Mouse (Mus musculus) forebrain, postnatal 0 days (tissue): ENCODE measurements around the gene Pigg. TPM values are rescaled to one million over a fixed set of nuclear protein-coding genes. Genes with fewer than 3 reads are reported as not detected.

Experiments
- ATAC-seq: fragments of 200-750 bp; cut with Nextera tagmentation; 2 replicates; pipeline ENCODE4 v1.8.0; 2017; ENCODE audit warnings: mild to moderate bottlenecking, moderate library complexity
- DNase-seq: peaks from one replicate; pipeline ENCODE4 v3.0.0-alpha.2; 2015
- H3K27ac ChIP-seq: fragments of 300-500 bp; sonication (generic); 2 replicates; pipeline ENCODE4 v1.5.1; 2014; ENCODE audit warnings: low read depth, mild to moderate bottlenecking, antibody characterized with exemption, low read length, moderate library complexity, mixed read lengths
- H3K27me3 ChIP-seq: fragments of 300-500 bp; sonication (generic); 2 replicates; pipeline ENCODE4 v1.6.1; 2014; ENCODE audit warnings: mild to moderate bottlenecking, low read length, mixed read lengths; ENCODE audit not compliant: insufficient read depth
- H3K36me3 ChIP-seq: fragments of 300-500 bp; sonication (generic); 2 replicates; pipeline ENCODE4 v1.6.1; 2014; ENCODE audit warnings: mild to moderate bottlenecking, moderate library complexity; ENCODE audit not compliant: insufficient read depth
- H3K4me1 ChIP-seq: fragments of 300-500 bp; sonication (generic); 2 replicates; pipeline ENCODE4 v1.6.1; 2014; ENCODE audit warnings: antibody characterized with exemption; ENCODE audit not compliant: insufficient read depth
- H3K4me2 ChIP-seq: fragments of 300-500 bp; sonication (generic); 2 replicates; pipeline ENCODE4 v1.6.1; 2014; ENCODE audit warnings: low read depth, mild to moderate bottlenecking, moderate library complexity
- H3K4me3 ChIP-seq: fragments of 300-500 bp; sonication (generic); 2 replicates; pipeline ENCODE4 v1.5.1; 2014; ENCODE audit warnings: low read depth, low read length, mixed read lengths
- H3K9ac ChIP-seq: fragments of 300-500 bp; sonication (generic); 2 replicates; pipeline ENCODE4 v1.6.1; 2014; ENCODE audit warnings: mild to moderate bottlenecking
- H3K9me3 ChIP-seq: fragments of 300-500 bp; sonication (generic); 2 replicates; pipeline ENCODE4 v1.6.1; 2016; ENCODE audit warnings: low read length
- CTCF ChIP-seq: sonication (generic); IDR thresholded peaks from 2 replicates; pipeline ENCODE4 v1.5.1; 2016; ENCODE audit warnings: antibody characterized with exemption, control low read depth, low read depth
- WGBS: fragments of 180-500 bp; shearing (Covaris S2); extraction: QIAGEN DNeasy Blood & Tissue Kit; methylation state at CpG from one replicate; pipeline ENCODE4 v1.1.7; 2014; 5-methylcytosine and 5-hydroxymethylcytosine counted together
- polyA plus RNA-seq: library from polyadenylated mRNA; unstranded; fragments of >200 nt; fragmentation: Nextera tagmentation; extraction: Ambion mirVana; gene quantifications from 2 replicates; pipeline ENCODE4 v1.2.1, GENCODE M21; 2015
- total RNA-seq: library from RNA; depleted of rRNA; stranded (reverse); fragments of >200 nt; gene quantifications from 2 replicates; pipeline ENCODE4 v1.2.3, GENCODE M21; 2014

Gene Pigg
- total and polyA plus RNA-seq, 2 experiments from 2014 or later: 2.2 to 6.6 TPM

GRCm38 (mm10) chr5:108357862-108358261, 45.5 kb downstream of the Pigg start:
- Histone ChIP-seq H3K9ac (no peak overlapping the region), H3K4me3 (no peak overlapping the region), H3K9me3 (no peaks in the 10 kb centered on the region), H3K27ac (no peak overlapping the region), H3K4me2 (no peak overlapping the region), H3K4me1 (no peaks in the 10 kb centered on the region), H3K36me3 (no peaks in the 10 kb centered on the region), H3K27me3 (no peaks in the 10 kb centered on the region)
- ATAC-seq (no peak), DNase-seq (no peak)
- 88% methylated on average over 1 of the region's 1 CpGs for WGBS
- no peak for TF ChIP-seq CTCF

GRCm38 (mm10) chr5:108359491-108359890, 47.1 kb downstream of the Pigg start:
- H3K4me3 ChIP-seq: no peak overlapping the region
- no peak overlapping the region for H3K4me2 ChIP-seq
- H3K36me3 ChIP-seq: no peaks in the 10 kb centered on the region
- TF ChIP-seq CTCF: no peak
- peaks cover 5% of the 10 kb centered on the region for H3K27me3 ChIP-seq
- H3K9ac ChIP-seq: no peak overlapping the region
- DNase-seq: no peak
- H3K4me1 ChIP-seq: no peaks in the 10 kb centered on the region
- no peak for ATAC-seq
- H3K27ac ChIP-seq: no peak overlapping the region
- WGBS: 83% methylated on average over 9 of the region's 9 CpGs
- H3K9me3 ChIP-seq: no peaks in the 10 kb centered on the region

- Histone ChIP-seq H3K9me3 (no peaks in the 10 kb centered on the region), H3K27ac (no peak overlapping the region), H3K27me3 (peaks cover 12% of the 10 kb centered on the region), H3K9ac (no peak overlapping the region), H3K4me3 (no peak overlapping the region), H3K36me3 (no peaks in the 10 kb centered on the region), H3K4me1 (no peaks in the 10 kb centered on the region), H3K4me2 (no peak overlapping the region)
- TF ChIP-seq CTCF: no peak
- 92% methylated on average over 4 of the region's 4 CpGs for WGBS
- DNase-seq (no peak), ATAC-seq (no peak)
Observed at GRCm38 (mm10) chr5:108360211-108360610, 47.8 kb downstream of the Pigg start.

GRCm38 (mm10) chr5:108362330-108362729, 49.9 kb downstream of the Pigg start:
- no peak overlapping the region for H3K4me2 ChIP-seq
- ATAC-seq (peak; percentile 48), DNase-seq (peak; percentile 26)
- H3K9me3 ChIP-seq: no peaks in the 10 kb centered on the region
- peaks cover 6% of the 10 kb centered on the region; the same call in 1 of the 2 replicates for H3K4me1 ChIP-seq
- H3K9ac ChIP-seq: no peak overlapping the region
- no peak overlapping the region for H3K4me3 ChIP-seq
- no peaks in the 10 kb centered on the region for H3K36me3 ChIP-seq
- H3K27me3 ChIP-seq: peaks cover 23% of the 10 kb centered on the region
- TF ChIP-seq CTCF: peak; percentile 43; the same call in 1 of the 2 replicates
- 29% methylated on average over 3 of the region's 3 CpGs for WGBS
- H3K27ac ChIP-seq: no peak overlapping the region

- H3K9me3 ChIP-seq: no peaks in the 10 kb centered on the region
- peak overlapping the region; percentile 71 for H3K4me3 ChIP-seq
- DNase-seq (no peak), ATAC-seq (peak; percentile 10; the same call in 1 of the 2 replicates)
- H3K4me1 ChIP-seq: peaks cover 10% of the 10 kb centered on the region; the same call in 1 of the 2 replicates
- no peaks in the 10 kb centered on the region for H3K36me3 ChIP-seq
- WGBS: 3% methylated on average over 59 of the region's 60 CpGs
- peak overlapping the region; percentile 62; the same call in 1 of the 2 replicates for H3K27ac ChIP-seq
- H3K9ac ChIP-seq: peak overlapping the region; percentile 80
- H3K4me2 ChIP-seq: peak overlapping the region; percentile 91
- peaks cover 46% of the 10 kb centered on the region for H3K27me3 ChIP-seq
- no peak for TF ChIP-seq CTCF
Observed at GRCm38 (mm10) chr5:108366328-108366983, 54.0 kb downstream of the Pigg start.

- H3K4me1 ChIP-seq: peaks cover 10% of the 10 kb centered on the region; the same call in 1 of the 2 replicates
- peaks cover 54% of the 10 kb centered on the region for H3K27me3 ChIP-seq
- H3K9me3 ChIP-seq: no peaks in the 10 kb centered on the region
- peak overlapping the region; percentile 80 for H3K9ac ChIP-seq
- H3K4me2 ChIP-seq: peak overlapping the region; percentile 91
- H3K36me3 ChIP-seq: no peaks in the 10 kb centered on the region
- under 1% methylated on average over 80 of the region's 100 CpGs for WGBS
- DNase-seq: peak; percentile 57
- peak overlapping the region; percentile 62 for H3K27ac ChIP-seq
- peak; percentile 60 for ATAC-seq
- TF ChIP-seq CTCF: peak; percentile 5; the same call in 1 of the 2 replicates
- peak overlapping the region; percentile 71 for H3K4me3 ChIP-seq
Observed at GRCm38 (mm10) chr5:108366984-108367841, 54.8 kb downstream of the Pigg start.
